Mouse (Mus musculus) gastrocnemius, adult 8-10 months (tissue): Measurements from ENCODE around the gene Trim10. TPM values are rescaled to one million over a fixed set of nuclear protein-coding genes. Genes with fewer than 3 reads are reported as not detected.
"Not testable (repeated sequence)": the region's sequence is repeated elsewhere in the genome, so short reads cannot be mapped to it uniquely, and the experiment has no call there.

Experiments used
- DNase-seq, 2 experiments: peaks; one replicate each; pipeline ENCODE4 v3.0.0; 2022; ENCODE audit warnings: low spot score in 2 of 2
- total RNA-seq, 4 experiments: library from RNA; stranded (reverse); gene quantifications; 2 replicates each; pipeline ENCODE4 v1.2.4; 2022

Trim10 gene
- total RNA-seq, 4 experiments from 2014 or later = not detected

- no peak for DNase-seq
Measured at GRCm38 (mm10) chr17:36858181-36858580, 11.2 kb upstream of the Trim10 start.

GRCm38 (mm10) chr17:36861680-36862079, 7.7 kb upstream of the Trim10 start:
- DNase-seq = no peak

GRCm38 (mm10) chr17:36866719-36867527, 2.5 kb upstream of the Trim10 start, which contains the start of gene Trim15:
TSS of gene Trim15 (minus strand) at chr17:36867210.
- DNase-seq = no peak

- no peak for DNase-seq
Measured at GRCm38 (mm10) chr17:36868836-36869235, 538 bp upstream of the Trim10 start.

GRCm38 (mm10) chr17:36869955-36870810, 809 bp downstream of the Trim10 start:
- DNase-seq = no peak

- DNase-seq = no peak
Measured at GRCm38 (mm10) chr17:36874636-36875035, 5.3 kb downstream of the Trim10 start.

GRCm38 (mm10) chr17:36883350-36883749, 14.0 kb downstream of the Trim10 start:
- no peak for DNase-seq

- DNase-seq = no peak
Measured at GRCm38 (mm10) chr17:36885132-36885790, 15.9 kb downstream of the Trim10 start.

GRCm38 (mm10) chr17:36890073-36890903, 20.9 kb downstream of the Trim10 start, which contains the start of gene Trim40:
TSS of gene Trim40 (minus strand) at chr17:36890123.
- DNase-seq = no peak

- DNase-seq = not testable (repeated sequence)
Measured at GRCm38 (mm10) chr17:36891496-36891895, 22.1 kb downstream of the Trim10 start.

- no peak for DNase-seq
Measured at GRCm38 (mm10) chr17:36892362-36892761, 23.0 kb downstream of the Trim10 start.

- DNase-seq = no peak
Measured at GRCm38 (mm10) chr17:36893387-36893786, 24.0 kb downstream of the Trim10 start.

- no peak for DNase-seq
Measured at GRCm38 (mm10) chr17:36896583-36896982, 27.2 kb downstream of the Trim10 start.

GRCm38 (mm10) chr17:36897065-36897464, 27.7 kb downstream of the Trim10 start:
- no peak for DNase-seq

GRCm38 (mm10) chr17:36897552-36898205, 28.3 kb downstream of the Trim10 start, which contains the start of gene Trim31:
TSS of gene Trim31 (plus strand) at chr17:36898118.
- DNase-seq = no peak

- no peak for DNase-seq
Measured at GRCm38 (mm10) chr17:36899376-36899775, 30.0 kb downstream of the Trim10 start.

GRCm38 (mm10) chr17:36900001-36900400, 30.6 kb downstream of the Trim10 start:
- no peak for DNase-seq

- no peak for DNase-seq
Measured at GRCm38 (mm10) chr17:36900691-36901090, 31.3 kb downstream of the Trim10 start.

- DNase-seq = no peak
Measured at GRCm38 (mm10) chr17:36903651-36904050, 34.3 kb downstream of the Trim10 start.

GRCm38 (mm10) chr17:36908235-36908634, 38.9 kb downstream of the Trim10 start:
- DNase-seq = no peak
